Mouse (Mus musculus) stomach, embryonic 14.5 days (tissue): ENCODE measurements around the gene Spata32. TPM values are rescaled to one million over a fixed set of nuclear protein-coding genes. Genes with fewer than 3 reads are reported as not detected.

ENCODE experiments used
- ATAC-seq: fragments of 200-750 bp; cut with Nextera tagmentation; 2 replicates; pipeline ENCODE4 v1.8.0; 2017; ENCODE audit warnings: low read depth, moderate TSS enrichment; ENCODE audit not compliant: insufficient number of reproducible peaks, insufficient read depth, low FRiP score
- H3K27ac ChIP-seq: fragments of 300-500 bp; sonication (generic); 2 replicates; pipeline ENCODE4 v1.5.1; 2014; ENCODE audit warnings: mild to moderate bottlenecking, low read length, moderate library complexity, mixed read lengths
- H3K27me3 ChIP-seq: fragments of 300-500 bp; sonication (generic); 2 replicates; pipeline ENCODE4 v1.6.1; 2014; ENCODE audit warnings: low read length, control low read depth, mixed read lengths; ENCODE audit not compliant: control insufficient read depth, insufficient read depth
- H3K36me3 ChIP-seq: fragments of 300-500 bp; sonication (generic); 2 replicates; pipeline ENCODE4 v1.6.1; 2014; ENCODE audit warnings: mild to moderate bottlenecking, control low read depth, low read length, moderate library complexity, mixed read lengths; ENCODE audit not compliant: control insufficient read depth, insufficient read depth
- H3K4me1 ChIP-seq: fragments of 300-500 bp; sonication (generic); 2 replicates; pipeline ENCODE4 v1.6.1; 2014; ENCODE audit warnings: low read length, control low read depth, mixed read lengths; ENCODE audit not compliant: control insufficient read depth, insufficient read depth
- H3K4me2 ChIP-seq: fragments of 300-500 bp; sonication (generic); replicated peaks from 2 replicates; pipeline ENCODE4 v1.6.1; 2014; ENCODE audit warnings: low read depth, low read length, control low read depth
- H3K4me3 ChIP-seq: fragments of 300-500 bp; sonication (generic); 2 replicates; pipeline ENCODE4 v1.5.1; 2014; ENCODE audit warnings: low read depth, low read length, control low read depth
- H3K9ac ChIP-seq: fragments of 300-500 bp; sonication (generic); replicated peaks from 2 replicates; pipeline ENCODE4 v1.6.1; 2014; ENCODE audit warnings: low read depth, mild to moderate bottlenecking, control low read depth, low read length, moderate library complexity, mixed read lengths
- H3K9me3 ChIP-seq: fragments of 300-500 bp; sonication (generic); 2 replicates; pipeline ENCODE4 v1.6.1; 2016; ENCODE audit warnings: low read depth, low read length, control low read depth; ENCODE audit not compliant: control insufficient read depth
- WGBS: fragments of 180-500 bp; shearing (Covaris S2); extraction: QIAGEN DNeasy Blood & Tissue Kit; methylation state at CpG from one replicate; pipeline ENCODE4 v1.1.7; 2014; 5-methylcytosine and 5-hydroxymethylcytosine counted together
- polyA plus RNA-seq: library from polyadenylated mRNA; unstranded; fragments of >200 nt; fragmentation: Nextera tagmentation; extraction: Ambion mirVana; gene quantifications from 2 replicates; pipeline ENCODE4 v1.2.1, GENCODE M21; 2014

Spata32 gene
- polyA plus RNA-seq, 1 experiment from 2014 or later: not detected

DNA sequence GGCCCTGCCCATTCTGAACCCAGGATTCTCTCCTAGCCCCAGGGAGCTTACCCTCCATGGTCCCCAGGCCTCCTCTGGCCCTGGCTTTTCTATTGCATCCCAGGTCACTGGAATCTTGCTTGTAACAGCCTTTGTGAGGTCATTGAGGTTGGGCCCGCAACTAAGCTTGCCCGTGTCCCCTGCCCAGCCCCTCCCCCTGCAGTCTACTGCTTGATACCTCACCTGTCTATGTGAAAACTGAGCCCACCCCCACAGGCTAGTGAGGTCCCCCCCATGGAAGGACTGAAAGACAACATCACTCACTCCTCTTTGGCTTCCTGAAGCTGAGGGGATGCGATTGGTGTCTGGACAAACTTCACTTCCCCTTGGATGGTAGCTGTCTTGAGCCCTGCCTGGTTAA lies 9.8 kb downstream of the Spata32 start, which contains the start of gene 1700023F06Rik:
TSS of gene 1700023F06Rik (minus strand) at position 101 of the 400 bp plus-strand sequence.
- H3K36me3 ChIP-seq: no peaks in the 10 kb centered on the region
- WGBS: 73% methylated on average over 3 of the region's 3 CpGs
- no peak within 1 kb of the TSS for H3K27ac ChIP-seq
- H3K27me3 ChIP-seq: no peaks in the 10 kb centered on the region
- H3K4me2 ChIP-seq: no peak within 1 kb of the TSS
- no peaks in the 10 kb centered on the region for H3K9me3 ChIP-seq
- no peak within 1 kb of the TSS for H3K9ac ChIP-seq
- no peak for ATAC-seq
- no peak within 1 kb of the TSS for H3K4me3 ChIP-seq
- no peaks in the 10 kb centered on the region for H3K4me1 ChIP-seq

GRCm38 (mm10) chr11:103206203-103206602 lies 12.0 kb downstream of the Spata32 start:
- Histone ChIP-seq H3K4me2 (no peak overlapping the region), H3K27me3 (no peaks in the 10 kb centered on the region), H3K4me1 (peaks cover 3% of the 10 kb centered on the region; the same call in 1 of the 2 replicates), H3K4me3 (no peak overlapping the region), H3K9ac (no peak overlapping the region), H3K27ac (no peak overlapping the region), H3K9me3 (no peaks in the 10 kb centered on the region), H3K36me3 (no peaks in the 10 kb centered on the region)
- 87% methylated on average over 6 of the region's 6 CpGs for WGBS
- no peak for ATAC-seq

GRCm38 (mm10) chr11:103202376-103202775 lies 15.9 kb downstream of the Spata32 start:
- H3K9ac ChIP-seq: no peak overlapping the region
- no peak for ATAC-seq

DNA sequence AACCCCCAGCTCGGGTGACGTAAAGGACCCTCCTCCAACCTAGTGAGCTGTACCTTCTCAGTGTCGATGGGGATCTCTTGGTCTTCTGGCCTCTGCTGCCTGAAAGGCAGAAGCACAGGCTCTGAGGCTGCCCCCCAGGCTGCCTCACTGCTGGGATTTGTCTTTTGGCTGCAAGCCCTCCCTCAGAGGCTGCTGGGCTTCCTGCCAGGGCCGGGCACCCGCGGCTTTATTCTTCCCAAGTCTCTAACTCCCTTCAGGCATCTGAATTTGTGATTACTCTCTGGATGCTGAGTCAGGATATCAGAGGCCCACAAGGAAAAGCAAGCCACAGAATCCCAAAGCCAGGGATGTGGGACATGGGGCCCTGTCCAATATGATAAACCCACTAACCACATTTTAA lies 16.6 kb downstream of the Spata32 start:
- ATAC-seq: no peak; the same call in 1 of the 2 replicates
- no peak overlapping the region for H3K9ac ChIP-seq
- H3K27ac ChIP-seq: no peak overlapping the region

More at GRCm38 (mm10) chr11:103202376-103202775, 15.9 kb downstream of the Spata32 start:
- no peak overlapping the region for H3K4me3 ChIP-seq
- no peak overlapping the region for H3K4me2 ChIP-seq
- peaks cover 3% of the 10 kb centered on the region; the same call in 1 of the 2 replicates for H3K27me3 ChIP-seq
- peaks cover 18% of the 10 kb centered on the region; the same call in 1 of the 2 replicates for H3K4me1 ChIP-seq
- no peaks in the 10 kb centered on the region for H3K9me3 ChIP-seq
- no peak overlapping the region for H3K27ac ChIP-seq
- no peaks in the 10 kb centered on the region for H3K36me3 ChIP-seq

DNA sequence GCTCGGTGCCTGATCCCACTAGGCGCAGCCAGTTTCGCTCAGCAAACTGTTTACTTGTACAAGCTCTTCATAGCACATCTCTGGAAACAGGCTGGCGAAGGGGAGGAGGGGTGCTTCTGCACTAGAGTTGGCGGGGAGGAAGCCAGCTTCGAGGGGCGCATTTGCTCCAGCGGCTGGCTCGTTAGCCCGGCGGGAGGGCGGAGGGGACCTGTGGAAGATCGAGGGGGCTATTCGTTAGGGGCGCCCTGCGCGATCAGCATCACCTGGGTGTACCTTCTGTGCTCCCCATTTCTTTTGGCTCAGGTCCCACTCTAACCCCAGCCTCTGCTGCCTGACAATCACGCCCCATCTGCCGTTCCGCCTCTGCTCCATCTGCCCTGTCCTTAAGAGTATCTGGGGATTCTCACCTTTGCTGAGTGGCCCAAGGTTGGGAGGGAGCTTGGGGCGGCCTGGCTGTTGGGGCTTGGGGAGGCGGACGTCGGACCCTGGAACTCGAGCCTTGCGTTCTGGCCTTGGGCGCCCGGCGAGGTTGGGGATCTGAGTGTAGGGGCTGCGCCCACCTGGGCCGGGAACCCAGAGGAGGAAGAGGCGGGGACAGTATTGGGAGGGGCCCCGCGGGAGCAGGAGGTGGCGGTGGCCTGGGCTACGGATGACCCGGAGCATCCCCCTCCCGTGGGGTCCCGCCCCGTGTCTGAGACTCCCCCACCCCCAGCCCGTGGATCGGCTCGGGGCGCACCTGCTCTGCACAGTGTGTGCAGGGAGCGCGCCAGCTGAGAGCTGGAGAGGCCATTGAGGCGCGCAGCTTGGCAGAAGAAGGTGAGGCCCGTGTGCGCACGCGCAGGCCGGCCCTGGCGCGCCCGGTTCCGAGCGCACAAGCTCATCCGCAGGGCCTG lies 19.1 kb downstream of the Spata32 start:
- Histone ChIP-seq H3K4me2 (peak overlapping the region; percentile 90), H3K27ac (no peak overlapping the region), H3K9me3 (no peaks in the 10 kb centered on the region), H3K27me3 (peaks cover 9% of the 10 kb centered on the region; the same call in 1 of the 2 replicates), H3K36me3 (no peaks in the 10 kb centered on the region), H3K4me1 (peaks cover 18% of the 10 kb centered on the region; the same call in 1 of the 2 replicates), H3K9ac (0 out of 2 replicates have a peak overlapping the region, but pooled peaks have one; percentile 33), H3K4me3 (peak overlapping the region; percentile 44)
- peak; percentile 57; the same call in 1 of the 2 replicates for ATAC-seq
- 3% methylated on average over 59 of the region's 59 CpGs for WGBS

More for the DNA sequence above, 16.6 kb downstream of the Spata32 start:
- H3K4me1 ChIP-seq: peaks cover 18% of the 10 kb centered on the region; the same call in 1 of the 2 replicates
- H3K27me3 ChIP-seq: peaks cover 3% of the 10 kb centered on the region; the same call in 1 of the 2 replicates
- no peak overlapping the region for H3K4me2 ChIP-seq
- no peak overlapping the region for H3K4me3 ChIP-seq
- H3K36me3 ChIP-seq: no peaks in the 10 kb centered on the region
- no peaks in the 10 kb centered on the region for H3K9me3 ChIP-seq
- 28% methylated on average over 6 of the region's 6 CpGs for WGBS

DNA sequence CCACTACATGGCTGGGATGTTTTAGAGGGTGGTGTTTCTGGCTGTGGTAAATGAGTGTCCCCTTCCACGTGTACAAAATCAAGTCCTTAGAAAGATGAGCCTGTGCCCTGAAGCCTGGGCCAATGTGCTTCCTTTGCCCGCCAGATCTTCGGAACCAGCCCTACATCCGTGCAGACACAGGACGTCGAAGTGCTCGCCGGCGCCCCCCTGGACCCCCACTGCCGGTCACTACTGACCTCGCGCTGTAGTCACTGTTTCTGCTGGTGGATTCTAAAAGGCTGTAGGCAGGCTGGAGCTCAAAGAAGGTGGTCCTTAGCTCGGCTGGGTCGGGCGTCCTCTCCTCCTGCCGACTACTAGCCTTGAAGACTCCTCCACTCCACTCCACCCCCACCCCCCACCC lies 19.9 kb downstream of the Spata32 start:
- no peak for ATAC-seq
- WGBS: 14% methylated on average over 16 of the region's 16 CpGs
- Histone ChIP-seq H3K4me1 (peaks cover 18% of the 10 kb centered on the region; the same call in 1 of the 2 replicates), H3K36me3 (no peaks in the 10 kb centered on the region), H3K9ac (no peak overlapping the region), H3K9me3 (no peaks in the 10 kb centered on the region), H3K4me2 (peak overlapping the region; percentile 90), H3K27ac (no peak overlapping the region), H3K4me3 (peak overlapping the region; percentile 44; the same call in 1 of the 2 replicates), H3K27me3 (peaks cover 16% of the 10 kb centered on the region)

DNA sequence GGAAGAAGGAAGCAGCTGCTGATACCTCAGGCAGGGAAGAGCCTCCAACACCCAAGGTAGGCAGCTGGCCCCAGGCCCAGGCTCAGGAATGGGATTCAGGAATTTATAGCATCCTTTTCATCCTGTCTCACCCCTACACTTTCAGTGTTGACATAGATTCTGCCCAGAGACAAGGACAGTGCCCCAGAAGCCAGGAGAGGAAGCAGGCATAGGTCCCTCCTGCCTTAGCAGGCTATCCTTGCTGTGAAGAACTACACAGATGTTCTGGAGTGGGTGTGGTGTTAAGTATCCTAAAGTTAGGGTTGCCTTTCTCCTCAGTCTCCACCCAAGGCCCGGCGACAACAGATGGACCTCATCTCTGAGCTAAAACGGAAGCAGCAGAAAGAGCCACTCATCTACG lies 20.9 kb downstream of the Spata32 start:
- no peak for ATAC-seq
- no peak overlapping the region for H3K4me2 ChIP-seq
- peaks cover 26% of the 10 kb centered on the region for H3K27me3 ChIP-seq
- no peaks in the 10 kb centered on the region for H3K9me3 ChIP-seq
- H3K4me1 ChIP-seq: peaks cover 18% of the 10 kb centered on the region; the same call in 1 of the 2 replicates
- H3K9ac ChIP-seq: no peak overlapping the region
- 72% methylated on average over 4 of the region's 4 CpGs for WGBS
- no peak overlapping the region for H3K27ac ChIP-seq
- H3K36me3 ChIP-seq: no peaks in the 10 kb centered on the region
- no peak overlapping the region for H3K4me3 ChIP-seq

GRCm38 (mm10) chr11:103195656-103196055 lies 22.6 kb downstream of the Spata32 start:
- Histone ChIP-seq H3K27me3 (peaks cover 37% of the 10 kb centered on the region), H3K4me2 (no peak overlapping the region), H3K9me3 (no peaks in the 10 kb centered on the region), H3K9ac (no peak overlapping the region), H3K4me3 (no peak overlapping the region), H3K27ac (no peak overlapping the region), H3K36me3 (no peaks in the 10 kb centered on the region), H3K4me1 (peaks cover 14% of the 10 kb centered on the region; the same call in 1 of the 2 replicates)
- 81% methylated on average over 5 of the region's 5 CpGs for whole genome bisulfite sequencing
- ATAC-seq: no peak
